ENCODE assay signal across 8 mouse cellular contexts in genomic region chr11:120550810-120551440, GRCm38 (mm10). TPM values are rescaled to one million over a fixed set of nuclear protein-coding genes. Genes with fewer than 3 reads are reported as not detected.
DNase-seq lines count a peak whose midpoint lies in the region; ATAC-seq lines count a peak whose summit lies in the region.

TSS of gene Ppp1r27 (minus strand) at chr11:120551132.

- no peak for ATAC-seq in kidney, embryonic 16.5 days (ENCODE audit: low FRiP score, low TSS enrichment)
- ATAC-seq in hindbrain, embryonic 12.5 days (ENCODE audit: low FRiP score): no peak
- no peak for ATAC-seq in midbrain, embryonic 14.5 days (ENCODE audit: low FRiP score, low TSS enrichment)

- WGBS in kidney, embryonic 16.5 days: 88% methylated on average over 28 of the region's 28 CpGs
- 93% methylated on average over 28 of the region's 28 CpGs for WGBS in embryonic facial prominence, embryonic 10.5 days
- WGBS in hindbrain, embryonic 12.5 days: 93% methylated on average over 28 of the region's 28 CpGs
- WGBS in midbrain, embryonic 14.5 days: 96% methylated on average over 28 of the region's 28 CpGs

- H3K9ac ChIP-seq in kidney, embryonic 16.5 days (replicated peaks; ENCODE audit: low read length): peak within 1 kb of the TSS; percentile 97
- H3K9ac ChIP-seq in hindbrain, embryonic 12.5 days: peak within 1 kb of the TSS; percentile 98
- peak within 1 kb of the TSS; percentile 93 for H3K9ac ChIP-seq in midbrain, embryonic 14.5 days (replicated peaks; ENCODE audit: low read length)

- H3K9me3 ChIP-seq in kidney, embryonic 16.5 days (ENCODE audit: low read length): no peaks in the 10 kb centered on the region
- no peaks in the 10 kb centered on the region for H3K9me3 ChIP-seq in embryonic facial prominence, embryonic 10.5 days
- no peaks in the 10 kb centered on the region for H3K9me3 ChIP-seq in hindbrain, embryonic 12.5 days (replicated peaks)
- H3K9me3 ChIP-seq in midbrain, embryonic 14.5 days (ENCODE audit: control insufficient read depth, low read length): no peaks in the 10 kb centered on the region

- H3K27me3 ChIP-seq in kidney, embryonic 16.5 days (ENCODE audit: insufficient read depth, low read length): no peaks in the 10 kb centered on the region
- no peaks in the 10 kb centered on the region for H3K27me3 ChIP-seq in embryonic facial prominence, embryonic 10.5 days (replicated peaks; ENCODE audit: low read depth, poor library complexity, severe bottlenecking)
- no peaks in the 10 kb centered on the region for H3K27me3 ChIP-seq in hindbrain, embryonic 12.5 days
- H3K27me3 ChIP-seq in midbrain, embryonic 14.5 days (ENCODE audit: control insufficient read depth, insufficient read depth, low read length): no peaks in the 10 kb centered on the region

- peak within 1 kb of the TSS; percentile 95 for H3K4me3 ChIP-seq in kidney, embryonic 16.5 days (ENCODE audit: low read length)
- H3K4me3 ChIP-seq in embryonic facial prominence, embryonic 10.5 days: peak within 1 kb of the TSS; percentile 78
- H3K4me3 ChIP-seq in hindbrain, embryonic 12.5 days: peak within 1 kb of the TSS; percentile 90
- peak within 1 kb of the TSS; percentile 98 for H3K4me3 ChIP-seq in midbrain, embryonic 14.5 days (replicated peaks; ENCODE audit: low read depth, low read length)

- peaks cover 22% of the 10 kb centered on the region for H3K4me1 ChIP-seq in kidney, embryonic 16.5 days (ENCODE audit: insufficient read depth, low read length)
- peaks cover 35% of the 10 kb centered on the region for H3K4me1 ChIP-seq in embryonic facial prominence, embryonic 10.5 days
- peaks cover 26% of the 10 kb centered on the region for H3K4me1 ChIP-seq in hindbrain, embryonic 12.5 days
- peaks cover 18% of the 10 kb centered on the region for H3K4me1 ChIP-seq in midbrain, embryonic 14.5 days (ENCODE audit: control insufficient read depth, insufficient read depth, low read length)

- no peak for DNase-seq in kidney, adult 11 months
- DNase-seq in embryonic facial prominence, embryonic 10.5 days (ENCODE audit: low spot score): no peak
- DNase-seq in midbrain, embryonic 14.5 days: no peak
- DNase-seq in c-Kit-positive CD71-positive TER-119-positive erythroid progenitor cells, embryonic 14.5 days (ENCODE audit: low spot score): no peak
- no peak for DNase-seq in layer of hippocampus, postnatal 36 days
- no peak for DNase-seq in kidney, adult 18-20 months

- no peaks in the 10 kb centered on the region for H3K36me3 ChIP-seq in kidney, embryonic 16.5 days (ENCODE audit: insufficient read depth, low read length)
- peaks cover 14% of the 10 kb centered on the region for H3K36me3 ChIP-seq in embryonic facial prominence, embryonic 10.5 days (replicated peaks)
- no peaks in the 10 kb centered on the region for H3K36me3 ChIP-seq in hindbrain, embryonic 12.5 days
- no peaks in the 10 kb centered on the region for H3K36me3 ChIP-seq in midbrain, embryonic 14.5 days (ENCODE audit: control insufficient read depth, insufficient read depth, low read length)

- peak within 1 kb of the TSS; percentile 95 for H3K4me2 ChIP-seq in kidney, embryonic 16.5 days (replicated peaks; ENCODE audit: low read depth, low read length)
- peak within 1 kb of the TSS; percentile 94 for H3K4me2 ChIP-seq in hindbrain, embryonic 12.5 days (replicated peaks)
- peak within 1 kb of the TSS; percentile 94 for H3K4me2 ChIP-seq in midbrain, embryonic 14.5 days (ENCODE audit: low read length)

- peak within 1 kb of the TSS; percentile 96 for H3K27ac ChIP-seq in kidney, embryonic 16.5 days (ENCODE audit: low read length)
- H3K27ac ChIP-seq in embryonic facial prominence, embryonic 10.5 days (replicated peaks): peak within 1 kb of the TSS; percentile 92
- peak within 1 kb of the TSS; percentile 83 for H3K27ac ChIP-seq in hindbrain, embryonic 12.5 days
- H3K27ac ChIP-seq in midbrain, embryonic 14.5 days (replicated peaks; ENCODE audit: low read depth, low read length): peak within 1 kb of the TSS; percentile 81

RNA-seq across cellular contexts. Expression of gene Ppp1r27, which starts in this region (rescaled TPM):
- polyA plus RNA-seq in kidney, embryonic 16.5 days (2015; fragmentation: Nextera tagmentation; extraction: Ambion mirVana): 0.55 and 0.57 TPM in 2 replicates
- not detected in 2 replicates for polyA plus RNA-seq in embryonic facial prominence, embryonic 10.5 days (2016; fragmentation: Nextera tagmentation; extraction: Ambion mirVana)
- polyA plus RNA-seq in hindbrain, embryonic 12.5 days (2016; fragmentation: Nextera tagmentation; extraction: Ambion mirVana): not detected in 2 replicates
- not detected in 2 replicates for polyA plus RNA-seq in midbrain, embryonic 14.5 days (2014; fragmentation: Nextera tagmentation; extraction: Ambion mirVana)
- total RNA-seq in layer of hippocampus, postnatal 36 days (2021): not detected
